Mouse (Mus musculus) granulocyte monocyte progenitor cell, adult 5-6 weeks (primary cell): ENCODE data around the gene Catsper2. TPM values are rescaled to one million over a fixed set of nuclear protein-coding genes. Genes with fewer than 3 reads are reported as not detected.
A peak's percentile ranks its signal among the peaks of the same experiment; 100 is the strongest.

Experiments used
- ATAC-seq: replicated peaks from 2 replicates; pipeline ENCODE4 v1.8.0; 2016; ENCODE audit warnings: mild to moderate bottlenecking, moderate TSS enrichment, inconsistent platforms; ENCODE audit not compliant: poor library complexity, severe bottlenecking
- total RNA-seq, 2 experiments: library from RNA; stranded (forward) in 1 of 2; stranded (reverse) in 1 of 2; fragments of 200-712, 200-1000 nt in 1 of 2; fragments of >200 nt in 1 of 2; fragmentation: Nextera tagmentation in 1 of 2; gene quantifications; 2 replicates each; pipeline ENCODE4 v1.2.3; 2014 to 2017

Gene Catsper2
- total RNA-seq, 2 experiments from 2014 or later: 1.3 to 1.9 TPM

GRCm38 (mm10) chr2:121357961-121358360 lies 55.6 kb downstream of the Catsper2 start:
- no peak for ATAC-seq

GRCm38 (mm10) chr2:121357494-121357893 lies 56.1 kb downstream of the Catsper2 start, which contains the start of gene Ckmt1:
Gene Ckmt1 (plus strand): TSS chr2:121357714.
- ATAC-seq: no peak

GRCm38 (mm10) chr2:121354820-121355592 lies 58.6 kb downstream of the Catsper2 start, which contains the start of gene Ppip5k1:
Gene Ppip5k1 (minus strand): TSS chr2:121355396.
- ATAC-seq: peak; percentile 97

- no peak for ATAC-seq
Observed at GRCm38 (mm10) chr2:121354378-121354777, 59.2 kb downstream of the Catsper2 start.

GRCm38 (mm10) chr2:121353156-121353555 lies 60.4 kb downstream of the Catsper2 start:
- no peak for ATAC-seq

Other genes with a start within 250 kb of the Catsper2 start
- gene Tubgcp4, start 243.1 kb downstream of the Catsper2 start, total RNA-seq (2014; fragmentation: Nextera tagmentation): 48.4 and 60.8 TPM in 2 replicates
- gene Tubgcp4, start 243.1 kb downstream of the Catsper2 start, total RNA-seq (2017): 27.0 and 36.1 TPM in 2 replicates
- gene Zscan29, start 242.7 kb downstream of the Catsper2 start, total RNA-seq (2014; fragmentation: Nextera tagmentation): 14.1 and 21.9 TPM in 2 replicates
- 23.0 and 23.8 TPM in 2 replicates for gene Zscan29, start 242.7 kb downstream of the Catsper2 start, total RNA-seq (2017)
- 30.9 and 43.3 TPM in 2 replicates for gene Trp53bp1, start 142.4 kb downstream of the Catsper2 start, total RNA-seq (2014; fragmentation: Nextera tagmentation)
- 33.3 and 43.6 TPM in 2 replicates for gene Trp53bp1, start 142.4 kb downstream of the Catsper2 start, total RNA-seq (2017)
- not detected in 2 replicates for gene Map1a, start 124.2 kb downstream of the Catsper2 start, total RNA-seq (2014; fragmentation: Nextera tagmentation)
- gene Map1a, start 124.2 kb downstream of the Catsper2 start, total RNA-seq (2017): 0.04 TPM in 1 of 2 replicates, not detected in the other
- gene Ppip5k1, start 58.4 kb downstream of the Catsper2 start, total RNA-seq (2014; fragmentation: Nextera tagmentation): 11.0 and 15.1 TPM in 2 replicates
- gene Ppip5k1, start 58.4 kb downstream of the Catsper2 start, total RNA-seq (2017): 8.4 and 10.3 TPM in 2 replicates
- not detected in 2 replicates for gene Ckmt1, start 56.1 kb downstream of the Catsper2 start, total RNA-seq (2014; fragmentation: Nextera tagmentation)
- gene Ckmt1, start 56.1 kb downstream of the Catsper2 start, total RNA-seq (2017): not detected in 2 replicates
- not detected in 2 replicates for gene Strc, start 26.6 kb downstream of the Catsper2 start, total RNA-seq (2014; fragmentation: Nextera tagmentation)
- gene Strc, start 26.6 kb downstream of the Catsper2 start, total RNA-seq (2017): not detected in 2 replicates
- gene Pdia3, start within 50 bp of the Catsper2 start, total RNA-seq (2014; fragmentation: Nextera tagmentation): 315 and 355 TPM in 2 replicates
- gene Pdia3, start within 50 bp of the Catsper2 start, total RNA-seq (2017): 423 and 509 TPM in 2 replicates
- gene Ell3, start 30.5 kb upstream of the Catsper2 start, total RNA-seq (2014; fragmentation: Nextera tagmentation): not detected in 2 replicates
- gene Ell3, start 30.5 kb upstream of the Catsper2 start, total RNA-seq (2017): not detected in 2 replicates
- gene Serf2, start 35.4 kb upstream of the Catsper2 start, total RNA-seq (2014; fragmentation: Nextera tagmentation): 530 and 577 TPM in 2 replicates
- gene Serf2, start 35.4 kb upstream of the Catsper2 start, total RNA-seq (2017): 211 and 218 TPM in 2 replicates
- gene Hypk, start 39.5 kb upstream of the Catsper2 start, total RNA-seq (2014; fragmentation: Nextera tagmentation): 103 and 133 TPM in 2 replicates
- gene Hypk, start 39.5 kb upstream of the Catsper2 start, total RNA-seq (2017): 78.2 and 90.6 TPM in 2 replicates
- not detected in 2 replicates for gene Serinc4, start 43.0 kb upstream of the Catsper2 start, total RNA-seq (2014; fragmentation: Nextera tagmentation)
- 0.26 and 0.60 TPM in 2 replicates for gene Serinc4, start 43.0 kb upstream of the Catsper2 start, total RNA-seq (2017)
- gene Mfap1b, start 60.3 kb upstream of the Catsper2 start, total RNA-seq (2014; fragmentation: Nextera tagmentation): 23.3 and 30.9 TPM in 2 replicates
- 45.9 and 52.2 TPM in 2 replicates for gene Mfap1b, start 60.3 kb upstream of the Catsper2 start, total RNA-seq (2017)
- 23.3 and 24.5 TPM in 2 replicates for gene Mfap1a, start 92.9 kb upstream of the Catsper2 start, total RNA-seq (2014; fragmentation: Nextera tagmentation)
- 36.3 and 46.9 TPM in 2 replicates for gene Mfap1a, start 92.9 kb upstream of the Catsper2 start, total RNA-seq (2017)
- 34.1 and 39.1 TPM in 2 replicates for gene Wdr76, start 92.9 kb upstream of the Catsper2 start, total RNA-seq (2014; fragmentation: Nextera tagmentation)
- gene Wdr76, start 92.9 kb upstream of the Catsper2 start, total RNA-seq (2017): 33.9 and 38.7 TPM in 2 replicates